22 mouse cellular contexts compared by ENCODE assay signal in the genomic region with DNA sequence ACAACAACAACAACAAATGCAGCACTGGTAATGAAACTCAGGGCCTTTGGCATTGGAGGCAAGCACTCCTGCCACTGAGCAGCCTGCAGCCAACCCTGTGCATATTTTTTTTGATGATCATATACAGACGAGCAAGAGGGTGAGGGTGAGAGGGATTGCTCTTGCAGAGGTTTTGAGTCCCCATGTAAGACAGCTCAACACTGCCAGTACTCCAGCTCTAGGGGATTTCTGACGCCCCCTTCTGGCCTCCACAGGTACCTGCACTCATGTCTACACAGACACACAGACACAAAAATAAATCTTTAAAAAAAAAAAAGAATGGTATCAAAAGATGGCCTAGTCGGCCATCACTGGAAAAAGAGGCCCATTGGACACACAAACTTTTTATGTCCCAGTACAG. TPM values are rescaled to one million over a fixed set of nuclear protein-coding genes. Genes with fewer than 3 reads are reported as not detected.
A peak's percentile ranks its signal among the peaks of the same experiment; 100 is the strongest.
DNase-seq lines count a peak whose midpoint lies in the region; ATAC-seq and TF ChIP-seq lines count a peak whose summit lies in the region.
"Had no signal": no experiment of that assay in that cellular context is flagged by ENCODE, and none has a peak within 500 bp of the region (broad histone marks: within the 10 kb centered on the region; RNA-seq: fewer than 3 reads in every experiment).

No protein-coding gene starts in this region.

- H3K4me3 ChIP-seq in midbrain, embryonic 11.5 days (ENCODE audit: low read depth, low read length): no peak overlapping the region
- H3K4me3 ChIP-seq in midbrain, embryonic 16.5 days (ENCODE audit: low read depth, low read length): no peak overlapping the region
- H3K4me3 ChIP-seq in ES-E14 (ENCODE audit: insufficient read depth in 1 of 2, low read depth in 1 of 2, low read length in 2 of 2, poor library complexity in 1 of 2, severe bottlenecking in 1 of 2): no peak overlapping the region
- no peak overlapping the region for H3K4me3 ChIP-seq in kidney, embryonic 15.5 days (replicated peaks)
- H3K4me3 ChIP-seq: embryonic facial prominence, embryonic 10.5 days; forebrain, embryonic 13.5 days; heart, adult 2 months; heart, embryonic 15.5 days; hindbrain, embryonic 13.5 days had no signal

- H3K27ac ChIP-seq in midbrain, embryonic 11.5 days (ENCODE audit: low read depth, low read length): no peak overlapping the region
- no peak overlapping the region for H3K27ac ChIP-seq in midbrain, embryonic 16.5 days (ENCODE audit: low read length)
- H3K27ac ChIP-seq in ES-E14 (ENCODE audit: insufficient read depth, low read depth, low read length, poor library complexity, severe bottlenecking): no peak overlapping the region
- no peak overlapping the region for H3K27ac ChIP-seq in kidney, embryonic 15.5 days
- H3K27ac ChIP-seq: embryonic facial prominence, embryonic 10.5 days; forebrain, embryonic 13.5 days; heart, adult 2 months; heart, embryonic 15.5 days; hindbrain, embryonic 13.5 days; hindbrain, postnatal 0 days had no signal

- H3K4me1 ChIP-seq in midbrain, embryonic 11.5 days (ENCODE audit: control insufficient read depth, insufficient read depth, low read length): no peaks in the 10 kb centered on the region
- 0 out of 2 replicates have a peak, but pooled peaks cover 2% of the 10 kb centered on the region for H3K4me1 ChIP-seq in midbrain, embryonic 16.5 days (ENCODE audit: control insufficient read depth, insufficient read depth, low read length)
- peaks cover 0 to 2% of the 10 kb centered on the region in 2 experiments; a peak in 1 of 4 replicates for H3K4me1 ChIP-seq in ES-E14 (ENCODE audit: control insufficient read depth in 2 of 2, insufficient read depth in 2 of 2, low read length in 2 of 2, poor library complexity in 1 of 2)
- H3K4me1 ChIP-seq in kidney, embryonic 15.5 days: peaks cover 3% of the 10 kb centered on the region; the same call in 1 of the 2 replicates
- H3K4me1 ChIP-seq: heart, embryonic 15.5 days; hindbrain, embryonic 13.5 days had no signal

- in situ Hi-C loops in ES-E14 (cut with MboI; ENCODE audit: low sequenced_read_pairs in 2 of 2, unreplicated experiment in 2 of 2): no loop called here

- peak; percentile 18 for DNase-seq in CD4-positive, CD25-positive, alpha-beta regulatory T cell, adult 2 months (ENCODE audit: low read depth, low spot score)
- peak; percentile 77 for DNase-seq in midbrain, embryonic 11.5 days (ENCODE audit: low spot score, missing footprints)
- DNase-seq in ES-E14 (ENCODE audit: low read depth, low spot score) (no peak), ZHBTc4 (ENCODE audit: low read depth, low spot score) (peak; percentile 70)
- DNase-seq in kidney, adult 18-20 months: no peak
- DNase-seq: adrenal gland, adult 2 months; adrenal gland, postnatal 25 days; cerebellum, adult 2 months; cerebellum, postnatal 10 days; forebrain, postnatal 0 days; gastrocnemius, postnatal 14 days; heart, adult 2 months; heart, postnatal 14 days had no signal

- no peaks in the 10 kb centered on the region for H3K27me3 ChIP-seq in midbrain, embryonic 11.5 days (ENCODE audit: control insufficient read depth, insufficient read depth, low read length)
- no peaks in the 10 kb centered on the region for H3K27me3 ChIP-seq in midbrain, embryonic 16.5 days (ENCODE audit: control insufficient read depth, insufficient read depth, low read depth, low read length)
- no peaks in the 10 kb centered on the region for H3K27me3 ChIP-seq in kidney, embryonic 15.5 days
- H3K27me3 ChIP-seq: forebrain, embryonic 13.5 days; heart, embryonic 15.5 days; hindbrain, embryonic 13.5 days had no signal

- WGBS in midbrain, embryonic 11.5 days: 61% methylated on average over 3 of the region's 3 CpGs
- WGBS in midbrain, embryonic 16.5 days: 56% methylated on average over 3 of the region's 3 CpGs
- WGBS in kidney, embryonic 15.5 days: 63% methylated on average over 3 of the region's 3 CpGs

- ATAC-seq in CD4-positive, CD25-positive, alpha-beta regulatory T cell, adult 4 months: no peak
- no peak for ATAC-seq in midbrain, embryonic 11.5 days (ENCODE audit: low FRiP score)
- no peak for ATAC-seq in midbrain, embryonic 16.5 days
- ATAC-seq in kidney, embryonic 15.5 days (replicated peaks; ENCODE audit: low FRiP score): no peak
- ATAC-seq: forebrain, embryonic 13.5 days; forebrain, postnatal 0 days; hindbrain, postnatal 0 days had no signal

- no peaks in the 10 kb centered on the region for H3K9me3 ChIP-seq in midbrain, embryonic 11.5 days (ENCODE audit: control insufficient read depth, low read length)
- H3K9me3 ChIP-seq in midbrain, embryonic 16.5 days (replicated peaks; ENCODE audit: control insufficient read depth, low read length, poor library complexity, severe bottlenecking): no peaks in the 10 kb centered on the region
- H3K9me3 ChIP-seq in ES-E14 (ENCODE audit: control insufficient read depth, insufficient read depth, low read depth, low read length): no peaks in the 10 kb centered on the region
- no peaks in the 10 kb centered on the region for H3K9me3 ChIP-seq in kidney, embryonic 15.5 days (replicated peaks)
- H3K9me3 ChIP-seq: forebrain, embryonic 13.5 days; heart, embryonic 15.5 days; hindbrain, embryonic 13.5 days had no signal

- H3K4me2 ChIP-seq in midbrain, embryonic 11.5 days: no peak overlapping the region
- no peak overlapping the region for H3K4me2 ChIP-seq in midbrain, embryonic 16.5 days (ENCODE audit: low read length)
- no peak overlapping the region for H3K4me2 ChIP-seq in kidney, embryonic 15.5 days
- H3K4me2 ChIP-seq: forebrain, embryonic 13.5 days; heart, embryonic 11.5 days; heart, embryonic 15.5 days; hindbrain, embryonic 13.5 days had no signal

- H3K9ac ChIP-seq in midbrain, embryonic 11.5 days (ENCODE audit: low read length): no peak overlapping the region
- H3K9ac ChIP-seq in midbrain, embryonic 16.5 days (ENCODE audit: low read depth, low read length): no peak overlapping the region
- no peak overlapping the region for H3K9ac ChIP-seq in ES-E14 (ENCODE audit: insufficient read depth, low read depth, low read length, poor library complexity, severe bottlenecking)
- H3K9ac ChIP-seq in kidney, embryonic 15.5 days: no peak overlapping the region
- H3K9ac ChIP-seq: forebrain, embryonic 13.5 days; forebrain, postnatal 0 days; heart, embryonic 15.5 days; hindbrain, embryonic 13.5 days had no signal

- H3K36me3 ChIP-seq in midbrain, embryonic 11.5 days (ENCODE audit: control insufficient read depth, insufficient read depth, low read length): no peaks in the 10 kb centered on the region
- H3K36me3 ChIP-seq in midbrain, embryonic 16.5 days (ENCODE audit: control insufficient read depth, insufficient read depth, low read length): no peaks in the 10 kb centered on the region
- H3K36me3 ChIP-seq in ES-E14 (ENCODE audit: control insufficient read depth, insufficient read depth, low read length, poor library complexity, severe bottlenecking): no peaks in the 10 kb centered on the region
- H3K36me3 ChIP-seq in kidney, embryonic 15.5 days: no peaks in the 10 kb centered on the region
- H3K36me3 ChIP-seq: embryonic facial prominence, embryonic 10.5 days; heart, embryonic 15.5 days; hindbrain, embryonic 13.5 days had no signal

TF ChIP-seq in ES-E14, 5 proteins besides CTCF, POLR2A, EP300 and RAD21:
- TF ChIP-seq HCFC1 (IDR thresholded peaks at IDR 0.05; ENCODE audit: borderline replicate concordance, insufficient read depth, low read length): no peak
- TF ChIP-seq CHD2 (IDR thresholded peaks at IDR 0.05; ENCODE audit: low read depth, low read length): no peak
- 0 out of 2 replicates have a peak, but pooled peaks have one; percentile 10 for TF ChIP-seq ZC3H11A (IDR thresholded peaks at IDR 0.05; ENCODE audit: borderline replicate concordance, low read depth, low read length)
- TF ChIP-seq MAFK (IDR thresholded peaks at IDR 0.05; ENCODE audit: insufficient read depth, low read depth, low read length): no peak
- 0 out of 2 replicates have a peak, but pooled peaks have one; percentile 19 for TF ChIP-seq ZNF384 (IDR thresholded peaks at IDR 0.05; ENCODE audit: low read depth, low read length)
TF ChIP-seq in ES-E14: peak in this region for 2.

RNA-seq across cellular contexts. Expression of gene Zfp74, which starts 5.1 kb away (rescaled TPM):
- 1 to 10 TPM; 4.8 to 5.2 TPM for polyA plus RNA-seq in CD4-positive, CD25-positive, alpha-beta regulatory T cell, adult 4 months (2017; shearing (Covaris generic))
- 10.6 and 12.6 TPM in 2 replicates for polyA plus RNA-seq in midbrain, embryonic 11.5 days (2014; fragmentation: Nextera tagmentation; extraction: Ambion mirVana)
- 24.4 and 26.7 TPM in 2 replicates for polyA plus RNA-seq in midbrain, embryonic 16.5 days (2015; fragmentation: Nextera tagmentation; extraction: Ambion mirVana)
- 11.7 and 24.1 TPM in 2 replicates for total RNA-seq in ES-E14 (2012; rRNA removed)
- polyA plus RNA-seq in kidney, embryonic 15.5 days (2015; fragmentation: Nextera tagmentation; extraction: Ambion mirVana): 12.0 and 12.2 TPM in 2 replicates

RNA-seq across cellular contexts. Expression of gene Zfp568, which starts 24.8 kb away (rescaled TPM):
- polyA plus RNA-seq in CD4-positive, CD25-positive, alpha-beta regulatory T cell, adult 4 months (2017; shearing (Covaris generic)): 1 to 10 TPM; 2.1 to 2.8 TPM
- polyA plus RNA-seq in midbrain, embryonic 11.5 days (2014; fragmentation: Nextera tagmentation; extraction: Ambion mirVana): 11.7 and 13.0 TPM in 2 replicates
- polyA plus RNA-seq in midbrain, embryonic 16.5 days (2015; fragmentation: Nextera tagmentation; extraction: Ambion mirVana): 3.4 and 4.3 TPM in 2 replicates
- total RNA-seq in ES-E14 (2012; rRNA removed): 120 and 126 TPM in 2 replicates
- 17.7 and 19.5 TPM in 2 replicates for polyA plus RNA-seq in kidney, embryonic 15.5 days (2015; fragmentation: Nextera tagmentation; extraction: Ambion mirVana)

RNA-seq across cellular contexts. Expression of gene Zfp383, which starts 51.0 kb away (rescaled TPM):
- polyA plus RNA-seq in CD4-positive, CD25-positive, alpha-beta regulatory T cell, adult 4 months (2017; shearing (Covaris generic)): under 1 TPM; 0.98 to 0.99 TPM
- polyA plus RNA-seq in midbrain, embryonic 11.5 days (2014; fragmentation: Nextera tagmentation; extraction: Ambion mirVana): 8.6 and 10.8 TPM in 2 replicates
- polyA plus RNA-seq in midbrain, embryonic 16.5 days (2015; fragmentation: Nextera tagmentation; extraction: Ambion mirVana): 7.4 and 7.7 TPM in 2 replicates
- total RNA-seq in ES-E14 (2012; rRNA removed): 5.1 and 5.4 TPM in 2 replicates
- 5.2 and 5.8 TPM in 2 replicates for polyA plus RNA-seq in kidney, embryonic 15.5 days (2015; fragmentation: Nextera tagmentation; extraction: Ambion mirVana)

RNA-seq across cellular contexts. Expression of gene Zfp27, which starts 52.6 kb away (rescaled TPM):
- polyA plus RNA-seq in CD4-positive, CD25-positive, alpha-beta regulatory T cell, adult 4 months (2017; shearing (Covaris generic)): 1 to 10 TPM; 2.7 to 7.6 TPM
- polyA plus RNA-seq in midbrain, embryonic 11.5 days (2014; fragmentation: Nextera tagmentation; extraction: Ambion mirVana): 14.7 and 15.3 TPM in 2 replicates
- 14.0 and 14.7 TPM in 2 replicates for polyA plus RNA-seq in midbrain, embryonic 16.5 days (2015; fragmentation: Nextera tagmentation; extraction: Ambion mirVana)
- total RNA-seq in ES-E14 (2012; rRNA removed): 5.1 and 6.1 TPM in 2 replicates
- polyA plus RNA-seq in kidney, embryonic 15.5 days (2015; fragmentation: Nextera tagmentation; extraction: Ambion mirVana): 9.5 and 10.8 TPM in 2 replicates

Comparison
In these comparisons a context has a peak if more than half of its experiments do, and no peak if none do; other contexts are left out.
1. DNase-seq: peak in CD4-positive, CD25-positive, alpha-beta regulatory T cell, adult 2 months (single experiment), midbrain, embryonic 11.5 days (single experiment) and ZHBTc4 (single experiment); none in ES-E14 (single experiment) and kidney, adult 18-20 months (single experiment).